Mouse (Mus musculus): Measurements from ENCODE around the gene Smbd1. TPM values are rescaled to one million over a fixed set of nuclear protein-coding genes. Genes with fewer than 3 reads are reported as not detected.

Gene Smbd1
- total RNA-seq, 2 experiments from 2014 or later: not detected

- no peak for DNase-seq (ENCODE audit: low spot score in 2 of 2)
Observed at GRCm38 (mm10) chr16:32813771-32814170, 3.5 kb upstream of the Smbd1 start.

- no peak for DNase-seq (ENCODE audit: low spot score in 2 of 2)
Observed at GRCm38 (mm10) chr16:32813362-32813761, 3.1 kb upstream of the Smbd1 start.

GRCm38 (mm10) chr16:32812888-32813361 is 2.6 kb upstream of the Smbd1 start:
- DNase-seq (ENCODE audit: low spot score in 2 of 2): peak; percentile 85 to 89

- DNase-seq (ENCODE audit: low spot score in 2 of 2): no peak
Observed at GRCm38 (mm10) chr16:32807408-32808185, 2.7 kb downstream of the Smbd1 start.

- no peak for DNase-seq (ENCODE audit: low spot score in 2 of 2)
Observed at GRCm38 (mm10) chr16:32805151-32805550, 5.1 kb downstream of the Smbd1 start.

- DNase-seq (ENCODE audit: low spot score in 2 of 2): no peak
Observed at GRCm38 (mm10) chr16:32803901-32804300, 6.4 kb downstream of the Smbd1 start.

GRCm38 (mm10) chr16:32803252-32803853 is 6.9 kb downstream of the Smbd1 start:
- DNase-seq (ENCODE audit: low spot score in 2 of 2): peak; percentile 48 to 56

GRCm38 (mm10) chr16:32797426-32797689 is 12.9 kb downstream of the Smbd1 start, which contains the start of gene Muc20:
TSS of gene Muc20 (minus strand) at chr16:32797435.
- no peak for DNase-seq (ENCODE audit: low spot score in 2 of 2)

GRCm38 (mm10) chr16:32796676-32797425 is 13.4 kb downstream of the Smbd1 start:
- DNase-seq (ENCODE audit: low spot score in 2 of 2): no peak

GRCm38 (mm10) chr16:32795177-32795576 is 15.1 kb downstream of the Smbd1 start:
- no peak for DNase-seq (ENCODE audit: low spot score in 2 of 2)

- DNase-seq (ENCODE audit: low spot score in 2 of 2): no peak
Observed at GRCm38 (mm10) chr16:32790056-32790455, 20.2 kb downstream of the Smbd1 start.

GRCm38 (mm10) chr16:32784840-32785239 is 25.4 kb downstream of the Smbd1 start:
- DNase-seq (ENCODE audit: low spot score in 2 of 2): no peak

- no peak for DNase-seq (ENCODE audit: low spot score in 2 of 2)
Observed at GRCm38 (mm10) chr16:32783324-32784062, 26.8 kb downstream of the Smbd1 start.

GRCm38 (mm10) chr16:32778956-32779355 is 31.3 kb downstream of the Smbd1 start:
- DNase-seq (ENCODE audit: low spot score in 2 of 2): no peak

- DNase-seq (ENCODE audit: low spot score in 2 of 2): no peak
Observed at GRCm38 (mm10) chr16:32776676-32777075, 33.6 kb downstream of the Smbd1 start.

- no peak for DNase-seq (ENCODE audit: low spot score in 2 of 2)
Observed at GRCm38 (mm10) chr16:32766904-32767303, 43.4 kb downstream of the Smbd1 start.

GRCm38 (mm10) chr16:32764961-32765360 is 45.3 kb downstream of the Smbd1 start:
- no peak for DNase-seq (ENCODE audit: low spot score in 2 of 2)

- no peak for DNase-seq (ENCODE audit: low spot score in 2 of 2)
Observed at GRCm38 (mm10) chr16:32764550-32764949, 45.7 kb downstream of the Smbd1 start.
